Mouse (Mus musculus): Measurements from ENCODE around the gene Gcsam.

DNA sequence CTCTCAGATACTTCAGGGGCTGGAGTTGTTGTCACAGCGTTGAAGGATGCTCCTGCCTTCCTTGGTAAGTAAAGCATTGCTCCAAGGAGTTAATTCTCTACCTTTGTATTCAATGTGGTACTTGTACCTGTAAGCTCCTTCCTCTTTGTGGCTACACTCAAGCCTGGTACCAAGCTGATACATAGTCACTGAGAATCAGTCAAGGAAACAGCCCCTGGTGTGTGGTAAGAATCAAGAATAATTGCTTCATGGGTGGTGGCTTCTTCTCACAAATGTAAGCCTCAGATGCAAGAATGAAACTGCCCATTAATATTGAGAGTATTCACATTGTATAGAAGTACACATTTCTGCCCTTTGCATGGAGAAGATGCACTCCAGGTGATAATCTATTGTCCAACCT lies 5.8 kb downstream of the Gcsam start:
- no peak for TF ChIP-seq CTCF (IDR thresholded peaks at IDR 0.05; ENCODE audit: insufficient read depth, low read depth, low read length)
- no peak for TF ChIP-seq POLR2A (IDR thresholded peaks at IDR 0.05; ENCODE audit: insufficient read depth, low read depth, low read length)
